Mouse (Mus musculus) heart, adult 9 months (tissue): Measurements from ENCODE around the gene Nolc1.

Source experiments
- DNase-seq, 2 experiments: peaks; one replicate each; pipeline ENCODE4 v3.0.0; 2022; ENCODE audit warnings: low spot score in 2 of 2

The Nolc1 gene

DNA sequence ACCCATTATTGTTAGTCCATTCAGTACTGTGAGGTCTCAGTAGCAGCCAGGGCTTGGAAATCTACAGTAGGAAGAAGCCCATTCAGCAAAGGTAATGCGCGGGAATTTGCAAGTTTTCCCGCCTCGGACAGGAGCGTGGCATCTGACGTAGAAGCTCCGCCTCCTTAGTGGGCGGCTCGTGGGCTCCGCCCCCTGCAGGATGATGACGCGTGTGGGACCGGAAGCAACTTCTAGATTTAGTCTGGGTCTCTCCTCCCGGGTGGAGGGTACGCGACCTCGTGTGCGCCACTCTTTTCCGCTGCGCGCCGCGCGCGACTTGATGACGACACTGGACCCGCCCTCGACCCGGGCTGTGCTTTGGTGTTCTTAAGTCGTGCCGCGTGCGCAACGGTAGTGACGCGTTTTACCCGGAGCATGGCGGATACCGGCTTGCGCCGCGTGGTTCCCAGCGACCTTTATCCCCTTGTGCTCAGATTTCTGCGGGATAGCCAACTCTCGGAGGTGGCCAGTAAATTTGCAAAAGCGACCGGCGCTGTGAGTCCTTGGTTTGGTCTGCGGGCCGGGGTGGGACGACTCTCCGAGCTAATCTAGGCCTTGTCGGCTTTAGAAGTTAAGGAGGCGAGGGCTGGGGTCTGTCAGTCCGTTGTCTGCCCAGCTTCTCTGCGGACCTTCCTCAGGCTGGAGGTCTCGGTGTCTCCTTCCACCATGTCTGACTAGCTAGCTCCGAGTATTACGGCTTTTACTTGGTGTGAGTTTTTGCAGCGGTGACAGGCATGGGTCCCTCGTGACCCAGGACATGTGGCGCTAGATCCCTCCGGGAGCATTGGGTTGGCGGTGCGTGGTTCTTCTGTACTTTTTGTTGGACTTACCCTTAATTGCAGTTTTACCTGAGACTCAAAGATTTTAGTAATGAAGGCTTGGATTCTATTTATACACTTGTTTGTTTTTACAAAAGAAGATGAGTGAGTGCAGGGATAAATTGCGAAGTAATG is at the start of gene Nolc1:
Nolc1 (plus strand) TSS at position 248 of the 992 bp plus-strand sequence.
- peak; percentile 99 for DNase-seq

DNA sequence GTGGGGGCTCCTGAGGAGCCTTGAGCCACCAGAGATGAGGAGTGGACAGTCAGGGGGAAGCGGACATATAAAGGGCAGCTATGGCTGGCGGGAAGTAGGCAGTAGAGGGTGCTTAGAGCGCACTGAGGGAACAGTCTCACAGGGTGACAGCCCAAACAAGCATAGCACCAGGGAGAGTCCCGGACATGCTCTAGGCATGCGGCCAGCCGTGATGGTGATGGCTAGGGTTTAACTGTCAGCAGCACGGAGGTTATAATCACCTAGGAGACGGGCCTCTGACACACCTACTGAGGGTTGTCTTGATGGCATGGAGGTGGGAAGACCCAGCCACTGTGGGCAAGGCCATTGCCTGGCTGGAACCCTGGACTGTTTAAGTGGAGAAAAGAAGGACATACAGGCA is 49.1 kb upstream of the Nolc1 start:
- no peak for DNase-seq

DNA sequence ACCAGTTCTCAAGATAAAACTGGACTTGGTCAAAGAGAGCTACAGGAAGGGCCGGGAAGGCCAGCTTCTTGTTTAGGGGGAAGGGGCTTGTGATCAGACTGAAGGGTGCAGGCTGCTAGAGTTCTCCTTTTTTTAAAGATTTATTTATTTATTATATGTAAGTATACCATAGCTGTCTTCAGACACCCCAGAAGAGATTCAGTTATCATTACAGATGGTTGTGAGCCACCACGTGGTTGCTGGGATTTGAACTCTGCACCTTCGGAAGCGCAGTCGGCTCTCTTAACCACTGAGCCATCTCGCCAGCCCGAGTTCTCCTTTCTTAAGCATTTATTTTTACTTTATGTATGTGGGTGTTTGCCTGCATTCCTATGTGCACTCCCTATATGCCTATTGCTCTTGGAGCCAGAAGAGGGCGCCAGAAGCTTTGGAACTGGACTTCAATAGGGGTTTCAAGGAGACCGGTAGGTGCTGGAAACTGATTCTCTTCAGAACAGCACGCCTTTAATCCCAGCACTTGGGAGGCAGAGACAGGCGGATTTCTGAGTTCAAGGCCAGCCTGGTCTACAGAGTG is 46.8 kb upstream of the Nolc1 start:
- no peak for DNase-seq

DNA sequence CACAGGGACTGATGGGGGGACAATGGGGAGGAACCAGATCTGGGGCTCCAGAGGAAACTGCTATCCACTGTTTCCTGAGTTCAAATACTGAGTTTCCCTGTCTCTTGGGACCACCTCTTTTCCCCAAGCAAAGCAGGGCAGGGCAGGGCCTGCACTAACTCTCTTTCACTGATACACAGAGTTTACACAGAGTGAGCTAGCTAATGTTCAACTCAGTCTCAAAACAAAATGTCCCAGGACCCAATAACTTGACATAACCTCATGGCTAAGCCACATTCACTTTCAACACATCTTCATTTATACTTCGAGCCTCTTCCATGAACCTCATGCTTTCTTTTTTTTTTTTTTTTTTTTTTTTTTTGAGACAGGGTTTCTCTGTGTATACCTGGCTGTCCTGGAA is 46.0 kb upstream of the Nolc1 start:
- no peak for DNase-seq

DNA sequence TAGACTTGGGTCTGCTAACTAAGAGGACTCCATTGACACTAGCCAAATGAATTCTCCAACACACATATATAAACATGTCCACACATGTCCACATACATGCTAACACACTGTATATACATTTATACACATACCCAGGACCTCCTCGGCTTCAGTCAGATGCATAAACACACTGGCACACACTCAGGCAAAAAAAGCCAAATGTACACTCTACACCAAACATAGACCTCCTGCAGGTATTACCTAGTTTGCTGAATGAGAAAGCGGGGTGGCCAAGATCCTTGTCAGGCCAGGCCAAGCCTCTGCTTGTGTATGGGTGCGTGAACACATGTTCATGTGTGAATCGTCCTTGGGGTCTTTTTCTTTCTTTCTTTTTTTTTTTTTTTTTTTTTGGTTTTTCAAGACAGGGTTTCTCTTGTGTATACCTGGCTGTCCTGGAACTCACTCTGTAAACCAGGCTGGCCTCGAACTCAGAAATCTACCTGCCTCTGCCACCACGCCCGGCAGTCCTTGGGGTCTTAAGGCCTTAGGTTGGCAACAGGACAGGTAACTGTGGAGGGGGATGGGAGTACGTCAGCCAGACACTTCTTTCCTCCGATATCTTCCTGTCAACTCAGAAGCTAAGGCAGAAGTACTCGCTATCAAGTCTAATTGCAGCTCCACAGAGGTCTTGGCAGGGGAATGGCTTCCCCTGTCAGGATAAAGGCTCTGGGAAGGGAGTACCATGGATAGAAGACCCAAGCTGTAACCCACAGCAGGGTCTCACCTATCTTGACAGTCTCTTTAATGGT is 45.3 kb upstream of the Nolc1 start:
- no peak for DNase-seq

DNA sequence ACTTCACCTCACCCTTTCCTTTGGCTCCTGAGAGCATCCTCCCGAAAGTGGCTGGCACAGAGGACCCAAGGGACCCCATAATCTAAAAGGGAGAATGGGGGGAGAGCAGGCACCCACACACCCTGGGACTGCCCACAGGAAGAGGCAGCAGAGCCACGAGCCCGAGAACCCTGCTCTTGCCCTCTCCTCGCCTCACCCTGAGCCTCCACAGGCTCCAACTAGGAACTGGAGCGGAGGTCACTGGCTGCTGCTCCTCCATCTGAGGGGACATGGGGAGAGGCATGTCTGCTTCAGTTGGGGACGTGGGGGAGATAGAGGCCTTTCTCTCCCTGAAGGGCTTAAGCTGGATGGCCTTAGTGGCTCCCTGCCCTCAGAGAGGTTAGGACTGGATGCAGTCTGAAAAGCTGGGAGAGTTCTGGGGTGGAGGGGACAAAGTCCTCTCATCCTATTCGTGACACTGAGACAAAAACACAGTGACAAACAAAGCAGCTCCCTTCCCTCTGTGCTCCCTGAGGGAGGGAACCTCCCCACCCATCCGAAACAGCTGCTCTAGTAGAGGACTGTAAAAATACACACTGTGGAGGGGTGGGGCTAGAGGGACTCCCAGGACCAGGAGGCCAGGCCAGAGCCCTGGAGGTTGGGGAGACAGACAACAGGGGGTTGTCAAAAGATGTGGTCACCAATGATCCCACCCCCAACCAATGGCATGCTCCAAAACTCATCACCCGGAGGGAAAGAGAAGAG is 43.8 kb upstream of the Nolc1 start:
- DNase-seq: no peak

DNA sequence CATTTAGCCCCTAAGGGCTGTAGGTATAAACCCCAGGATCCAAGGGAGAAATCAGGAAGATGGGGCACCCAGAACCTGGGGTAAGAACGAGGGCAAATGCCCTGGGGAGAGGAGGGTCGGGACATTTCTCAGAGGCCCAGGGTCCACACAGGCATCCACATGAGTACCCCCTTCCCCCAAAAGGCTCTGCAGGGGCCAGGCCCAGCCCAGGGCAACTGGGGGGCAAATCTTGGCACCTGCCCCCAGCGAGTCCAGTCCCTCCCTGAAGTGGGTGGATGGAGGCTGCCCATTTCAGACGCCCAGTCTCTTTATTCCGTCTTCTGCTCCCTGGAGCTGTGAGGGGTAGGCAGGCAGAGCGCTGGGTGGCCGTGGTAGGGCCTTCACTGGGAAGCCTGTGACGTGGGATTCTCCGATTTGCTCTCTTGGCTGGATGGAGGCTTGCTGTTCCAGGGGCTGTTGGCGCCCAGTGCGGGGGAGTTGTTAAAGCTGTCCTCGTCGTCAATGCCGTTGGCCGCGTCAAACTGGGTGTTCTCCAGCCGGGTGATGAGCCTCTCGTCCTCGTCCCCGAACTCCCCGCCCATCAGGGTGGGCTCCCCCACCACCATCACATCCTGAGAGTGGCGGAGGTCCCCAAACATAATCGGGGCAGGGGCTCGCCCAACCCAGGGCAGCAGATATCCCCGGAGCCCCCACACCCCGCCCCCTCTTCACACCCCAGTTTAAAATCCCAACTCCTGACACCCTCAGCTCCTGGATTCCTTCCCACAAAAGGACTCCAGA is 42.7 kb upstream of the Nolc1 start:
- no peak for DNase-seq

DNA sequence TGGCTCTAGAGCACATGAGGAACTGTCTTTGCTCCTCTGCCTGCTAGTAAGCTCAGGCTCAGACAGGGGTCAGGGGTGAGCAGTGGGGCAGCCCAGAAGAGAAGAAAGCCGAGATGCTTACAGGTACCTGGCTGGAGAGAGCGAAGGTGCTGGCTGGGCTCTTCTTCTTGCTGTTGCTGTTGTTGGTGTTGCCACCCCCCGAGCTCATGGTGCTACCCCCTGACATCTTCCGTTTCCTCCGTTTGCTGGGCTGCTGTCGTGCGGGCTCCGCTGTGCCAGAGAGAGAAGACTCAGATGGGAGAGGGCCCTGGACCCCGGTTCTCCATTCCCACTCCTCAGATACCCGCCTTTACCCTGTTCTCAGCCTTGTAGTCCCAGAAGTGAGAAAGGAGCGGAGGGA is 41.8 kb upstream of the Nolc1 start:
- no peak for DNase-seq

DNA sequence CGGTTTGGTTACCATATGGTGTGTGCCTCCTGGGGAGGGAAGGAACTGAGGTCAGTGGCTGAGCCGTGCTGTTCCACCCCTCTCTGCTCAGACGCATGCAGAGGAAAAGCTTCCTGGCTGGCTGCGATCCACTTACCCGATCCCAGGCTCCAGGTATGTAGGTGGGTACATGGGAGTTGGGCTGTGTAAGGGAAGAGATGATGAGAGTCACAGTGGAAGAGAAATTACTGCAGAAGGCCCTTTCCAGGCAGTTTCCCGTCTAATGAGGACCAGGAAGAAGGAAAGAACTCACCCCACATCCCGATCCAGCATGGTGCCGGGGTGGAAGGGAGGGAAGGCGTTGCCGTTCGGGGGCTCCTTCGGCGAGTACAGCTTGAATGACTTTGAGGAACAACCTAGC is 39.7 kb upstream of the Nolc1 start:
- no peak for DNase-seq

DNA sequence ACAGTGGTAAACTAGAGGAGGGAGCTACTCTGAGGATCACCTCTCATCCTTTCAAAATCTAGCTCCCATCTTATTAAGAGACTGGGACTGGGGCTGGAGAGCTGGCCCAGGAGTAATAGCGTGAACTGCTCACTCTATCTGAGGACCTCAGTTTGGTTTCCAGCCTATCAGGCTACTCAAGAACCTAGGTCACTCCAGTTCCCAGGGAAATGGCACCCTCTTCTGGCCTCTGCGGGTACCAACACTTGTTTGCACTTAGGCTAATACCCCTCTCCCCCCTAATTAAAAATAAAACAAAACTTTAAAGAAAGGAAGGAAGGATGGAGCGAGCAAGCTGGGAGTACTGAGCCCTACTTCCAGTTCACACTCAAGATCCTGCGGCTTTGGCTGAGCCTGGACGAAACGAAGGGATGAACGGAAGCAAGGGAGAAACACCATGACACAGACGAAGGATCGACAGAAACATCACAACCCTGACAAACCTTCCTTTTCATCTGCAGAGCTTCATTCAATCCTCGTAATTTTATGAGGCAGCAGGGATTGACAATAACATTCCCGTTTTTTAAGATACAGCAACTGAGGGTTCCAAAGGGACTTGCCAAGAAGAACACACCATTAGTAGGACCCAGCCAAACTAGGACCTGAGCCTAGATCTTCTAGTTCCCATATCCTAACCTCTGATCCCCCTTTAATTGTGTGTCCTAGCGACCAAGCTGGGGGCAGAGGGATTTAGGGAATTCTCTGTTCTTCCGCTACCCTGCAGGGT is 39.0 kb upstream of the Nolc1 start:
- DNase-seq: no peak

DNA sequence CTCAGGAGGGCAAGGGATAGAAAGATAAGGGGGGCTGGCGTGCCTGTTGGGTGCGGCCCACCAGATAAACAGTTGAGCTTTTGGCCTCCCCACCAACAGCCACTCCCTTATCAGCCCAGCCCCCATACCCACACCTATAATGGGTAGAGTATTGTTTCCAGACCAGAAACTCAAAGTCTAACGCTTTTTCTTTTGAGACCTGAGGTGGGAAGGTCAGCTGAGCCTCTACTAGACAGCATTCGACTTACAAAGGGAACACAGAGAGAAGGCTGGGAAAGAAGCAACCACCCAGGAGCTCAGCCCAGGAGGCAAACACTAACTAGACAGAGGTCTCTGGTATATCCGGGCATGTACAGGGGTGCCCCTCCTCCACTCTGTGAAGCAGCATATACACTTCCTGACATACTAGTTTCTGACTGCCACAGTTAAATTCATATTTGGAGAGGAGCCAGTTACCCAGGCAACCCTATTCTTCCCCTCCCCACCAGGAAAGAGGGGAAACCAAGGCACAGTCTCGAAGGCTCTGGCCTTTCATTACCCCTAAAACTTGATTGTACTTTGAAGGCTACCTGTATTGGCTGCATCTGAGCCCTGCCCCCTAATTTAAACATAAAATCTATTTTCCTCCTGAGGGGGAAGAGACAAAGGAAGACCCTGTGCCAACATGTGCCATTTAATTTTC is 38.3 kb upstream of the Nolc1 start:
- no peak for DNase-seq

DNA sequence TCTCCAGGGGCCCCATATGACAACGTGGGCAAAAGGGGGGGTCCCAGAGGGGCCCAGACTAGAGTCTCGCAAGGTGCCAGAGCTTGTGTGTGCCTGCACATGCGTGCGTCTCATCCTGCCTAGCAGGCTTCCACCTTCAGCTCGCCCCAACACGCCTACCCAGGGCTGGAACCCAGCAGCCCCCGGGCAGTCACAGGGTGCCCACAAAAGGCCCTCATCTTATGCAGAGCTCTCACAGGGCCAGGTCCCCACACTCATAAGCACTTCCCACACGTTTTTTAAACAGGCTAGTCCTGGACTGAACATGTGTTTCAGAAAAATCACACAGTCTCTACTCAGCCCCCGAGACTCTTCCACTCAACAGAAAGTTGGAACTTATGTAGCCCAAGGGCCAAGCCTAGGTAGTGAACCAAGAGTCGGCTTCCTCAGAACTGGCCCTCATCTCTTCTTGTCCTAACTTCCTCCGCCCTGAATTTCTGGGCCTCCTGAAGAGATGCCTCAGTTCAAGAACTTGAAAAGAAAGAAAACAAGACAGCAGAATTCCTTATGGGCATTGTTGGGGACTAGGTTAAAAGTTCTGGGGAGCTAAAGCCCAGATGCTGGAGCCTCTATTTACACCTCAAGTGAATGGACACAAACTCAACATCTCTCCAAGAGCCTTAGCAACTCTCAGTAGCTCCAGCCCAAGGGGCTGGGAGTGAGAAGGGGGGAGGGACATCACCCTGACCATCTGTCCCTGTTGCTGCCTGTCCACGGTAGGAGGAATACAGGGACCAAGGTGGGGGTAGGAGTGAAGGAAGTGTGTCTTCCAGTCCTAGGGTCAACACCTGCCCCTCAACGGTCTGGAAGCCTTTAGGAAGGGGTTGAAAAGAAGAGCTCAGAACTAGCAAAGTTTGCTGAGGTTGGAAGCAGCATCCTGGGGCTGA is 37.5 kb upstream of the Nolc1 start:
- DNase-seq: no peak

DNA sequence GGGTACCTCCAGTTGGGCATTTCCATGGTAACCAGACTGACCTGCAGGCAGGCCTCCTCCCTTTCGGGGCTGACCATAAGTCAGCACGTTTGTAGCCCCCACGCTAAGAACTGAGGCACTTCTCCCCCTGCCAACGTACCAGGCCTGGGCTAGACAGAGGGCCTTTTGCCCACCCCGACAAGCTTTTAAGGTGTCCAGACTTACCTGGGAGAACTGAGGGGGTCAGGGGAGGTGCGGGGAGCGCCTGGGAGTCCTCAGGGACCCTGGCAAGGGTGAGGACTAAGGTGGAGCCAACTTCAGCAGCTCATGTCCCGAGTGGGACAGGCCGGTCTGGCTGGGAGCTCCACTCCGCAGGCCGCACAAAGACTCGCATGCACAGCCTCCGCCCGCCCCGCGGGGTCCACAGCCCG is 36.8 kb upstream of the Nolc1 start:
- no peak for DNase-seq

DNA sequence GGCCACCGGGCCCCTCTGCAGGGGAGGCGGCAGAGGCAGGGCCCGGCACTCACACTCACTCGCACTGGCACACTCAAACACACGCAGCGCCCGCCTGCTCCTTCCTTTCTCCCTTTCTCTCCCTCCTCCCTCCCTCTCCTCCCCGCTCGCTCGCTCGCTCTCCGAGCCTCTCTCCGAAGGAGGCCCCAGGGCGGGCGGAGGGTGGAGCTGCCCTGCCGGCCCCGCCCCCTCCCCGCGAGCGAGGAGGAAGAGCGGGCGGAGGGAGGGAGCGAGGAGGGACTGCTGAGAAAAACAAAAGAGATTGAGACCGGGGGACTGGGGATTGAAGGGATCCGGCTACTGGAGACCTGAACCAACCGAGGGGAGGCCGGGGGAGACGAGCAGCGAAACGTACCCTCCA is 36.2 kb upstream of the Nolc1 start:
- DNase-seq: peak; percentile 78 to 86

DNA sequence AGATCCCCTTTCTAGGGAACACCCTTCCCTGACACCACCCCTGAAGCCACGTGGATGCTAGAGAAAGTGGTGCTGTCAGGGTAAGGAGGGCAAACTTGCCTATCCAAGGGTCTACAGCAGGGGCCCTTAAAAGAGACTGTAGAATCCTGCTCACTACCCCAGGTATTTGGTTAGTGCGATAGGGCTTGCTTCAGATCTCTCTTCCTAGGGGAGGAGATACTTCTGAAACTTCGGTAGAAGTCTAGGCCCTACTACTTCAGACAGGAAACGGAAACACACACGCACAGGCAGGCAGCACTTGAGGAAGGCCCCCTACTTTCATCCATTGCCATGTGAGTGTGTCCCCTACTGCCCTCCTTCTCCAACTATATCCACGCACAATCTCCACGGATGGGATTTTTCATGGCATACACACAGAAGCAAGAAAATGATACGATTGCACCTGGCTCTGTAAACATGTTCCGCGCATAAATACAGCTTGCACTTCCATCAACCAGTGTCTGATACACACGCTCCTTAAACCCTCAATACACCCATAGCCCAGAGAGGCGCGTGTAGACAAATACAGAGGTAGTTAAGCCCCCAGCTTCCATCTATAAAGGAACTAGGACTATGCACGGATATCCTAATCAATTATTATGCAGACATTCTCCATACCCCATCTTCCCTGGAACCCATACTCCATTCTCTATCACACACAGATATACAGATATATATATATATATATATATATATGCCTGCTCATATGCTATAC is 35.3 kb upstream of the Nolc1 start:
- no peak for DNase-seq

DNA sequence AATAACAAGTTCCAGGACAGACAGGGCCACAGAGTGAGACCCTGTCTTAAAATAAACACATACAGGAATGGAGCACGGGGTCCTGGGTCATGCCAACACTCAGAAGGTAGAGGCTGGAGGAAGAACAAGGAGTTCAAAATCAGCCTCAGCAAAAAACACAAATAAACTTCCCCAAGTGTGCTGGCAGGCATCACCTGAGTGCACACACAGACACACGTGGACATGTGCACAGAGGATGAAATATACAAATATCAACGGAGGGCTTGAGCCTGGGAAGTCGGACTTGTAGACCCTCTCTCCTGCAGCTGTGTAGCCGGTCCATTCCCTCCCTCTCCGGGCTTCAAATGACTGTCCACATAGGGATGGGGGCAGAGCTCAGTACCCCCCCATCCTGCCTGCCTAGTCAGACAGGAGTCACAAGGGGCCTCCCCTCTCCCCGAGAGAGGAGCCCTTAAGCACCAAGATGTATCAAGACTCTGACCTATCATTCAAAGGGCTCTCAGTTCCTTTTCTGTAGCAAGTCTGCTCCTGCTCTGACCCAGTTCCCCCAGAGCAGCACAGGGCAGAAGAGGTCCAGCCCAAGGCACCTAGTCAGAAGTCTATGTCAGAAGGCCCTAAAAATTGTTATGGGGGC is 34.2 kb upstream of the Nolc1 start:
- DNase-seq: no peak

DNA sequence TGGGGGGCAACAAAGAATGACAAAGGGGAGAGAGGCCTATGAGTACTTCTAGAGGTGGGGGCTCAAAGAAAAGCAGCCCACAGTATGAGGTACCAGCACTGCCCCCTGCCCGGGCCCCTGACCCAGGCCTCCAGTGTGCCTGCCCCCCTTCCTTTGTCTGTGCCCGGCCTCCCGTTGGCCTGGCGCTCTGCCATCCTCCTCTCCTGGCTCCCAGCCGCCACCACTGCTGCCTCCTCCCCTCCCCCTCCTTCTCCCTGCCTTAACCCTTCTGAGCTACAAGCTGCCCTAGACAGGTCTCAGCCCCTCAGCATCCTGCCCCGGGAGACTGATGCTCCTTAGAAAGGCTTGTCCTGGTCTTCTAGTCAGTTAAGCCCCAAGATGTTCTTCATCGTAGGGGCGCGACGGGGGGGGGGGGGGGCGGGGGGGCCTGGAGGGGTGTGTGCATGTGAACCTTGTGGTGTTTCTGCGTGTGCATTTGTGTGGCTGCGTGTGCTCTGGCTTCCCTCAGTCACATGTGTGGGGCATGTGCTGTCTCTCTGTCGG is 33.7 kb upstream of the Nolc1 start:
- DNase-seq: peak; percentile 75 to 83
